Comparison of ENCODE assay signal across 11 mouse cellular contexts in genomic region chr13:104509561-104510493, GRCm38 (mm10).
A peak's percentile ranks its signal among the peaks of the same experiment; 100 is the strongest.
DNase-seq lines count a peak whose midpoint lies in the region; ATAC-seq and TF ChIP-seq lines count a peak whose summit lies in the region.
"Had no signal": no experiment of that assay in that cellular context is flagged by ENCODE, and none has a peak within 500 bp of the region (broad histone marks: within the 10 kb centered on the region; RNA-seq: fewer than 3 reads in every experiment).

No protein-coding gene starts in this region.

- peak; percentile 90 for DNase-seq in left cerebral cortex, postnatal 4 days
- no peak for DNase-seq in left cerebral cortex, adult 18-20 months (ENCODE audit: low spot score in 2 of 2)
- DNase-seq in cerebellum, adult 8-10 months: peak; percentile 48
- DNase-seq in gastrocnemius, adult 2 months: peak; percentile 92
- no peak for DNase-seq in left cerebral cortex, adult 9 months (ENCODE audit: low spot score in 2 of 2)
- no peak for DNase-seq in thymus, adult 18-20 months
- DNase-seq: adrenal gland, adult 2 months; layer of hippocampus, adult 9-11 months had no signal

- peak overlapping the region; percentile 54 for H3K4me3 ChIP-seq in gastrocnemius, adult 2 months
- no peak overlapping the region for H3K4me3 ChIP-seq in hindbrain, embryonic 15.5 days
- H3K4me3 ChIP-seq: erythroblast, embryonic 14.5 days had no signal

- intact Hi-C loops in left cerebral cortex, postnatal 4 days (cut with DNase I): no loop called here
- intact Hi-C loops in gastrocnemius, adult 2 months (cut with DNase I): loop anchor here (2.0 to 10.0 kb wide), 2 partner anchors 221 to 285 kb away; partner anchors contain the start of gene Srek1ip1

- no peak overlapping the region for H3K4me2 ChIP-seq in hindbrain, embryonic 15.5 days

- H3K36me3 ChIP-seq in hindbrain, embryonic 15.5 days: no peaks in the 10 kb centered on the region

- TF ChIP-seq CTCF in gastrocnemius, adult 2 months (IDR thresholded peaks at IDR 0.05): peak; percentile 50

- H3K9ac ChIP-seq in hindbrain, embryonic 15.5 days: no peak overlapping the region

- H3K9me3 ChIP-seq in hindbrain, embryonic 15.5 days: no peaks in the 10 kb centered on the region

- H3K4me1 ChIP-seq in hindbrain, embryonic 15.5 days (replicated peaks): 0 out of 2 replicates have a peak, but pooled peaks cover 5% of the 10 kb centered on the region

- H3K27me3 ChIP-seq in hindbrain, embryonic 15.5 days: no peaks in the 10 kb centered on the region

- WGBS in hindbrain, embryonic 15.5 days: 66% methylated on average over 26 of the region's 26 CpGs

- peak; percentile 65 for ATAC-seq in hindbrain, embryonic 15.5 days (ENCODE audit: low FRiP score, low read depth)
- no peak for ATAC-seq in monocyte, adult 5-6 weeks (replicated peaks; ENCODE audit: insufficient number of reproducible peaks, low FRiP score, low TSS enrichment, poor library complexity, severe bottlenecking)

- H3K27ac ChIP-seq in gastrocnemius, adult 2 months: peak overlapping the region; percentile 69
- 0 out of 2 replicates have a peak overlapping the region, but pooled peaks have one; percentile 30 for H3K27ac ChIP-seq in hindbrain, embryonic 15.5 days (replicated peaks)

Comparison
In these comparisons a context has a peak if more than half of its experiments do, and no peak if none do; other contexts are left out.
1. DNase-seq: peak in left cerebral cortex, postnatal 4 days (single experiment), cerebellum, adult 8-10 months (single experiment) and gastrocnemius, adult 2 months (single experiment); none in left cerebral cortex, adult 18-20 months (0 of 2), left cerebral cortex, adult 9 months (0 of 2) and thymus, adult 18-20 months (0 of 2).